Comparison of ENCODE assay signal across 9 mouse cellular contexts in genomic region chr11:121362212-121362611, GRCm38 (mm10). TPM values are rescaled to one million over a fixed set of nuclear protein-coding genes. Genes with fewer than 3 reads are reported as not detected.
DNase-seq lines count a peak whose midpoint lies in the region; ATAC-seq and TF ChIP-seq lines count a peak whose summit lies in the region.
"Had no signal": no experiment of that assay in that cellular context is flagged by ENCODE, and none has a peak within 500 bp of the region (broad histone marks: within the 10 kb centered on the region; RNA-seq: fewer than 3 reads in every experiment).

No protein-coding gene starts in this region.

- 31% methylated on average over 5 of the region's 5 CpGs for WGBS in lung, embryonic 14.5 days
- WGBS in forebrain, embryonic 13.5 days: 33% methylated on average over 5 of the region's 5 CpGs

- H3K4me1 ChIP-seq in embryonic fibroblast, embryonic 13.5 days (ENCODE audit: control insufficient read depth, insufficient read depth, low read length): no peaks in the 10 kb centered on the region
- no peaks in the 10 kb centered on the region for H3K4me1 ChIP-seq in lung, embryonic 14.5 days (ENCODE audit: insufficient read depth)
- no peaks in the 10 kb centered on the region for H3K4me1 ChIP-seq in forebrain, embryonic 13.5 days

- TF ChIP-seq POLR2A in embryonic fibroblast, embryonic 13.5 days (IDR thresholded peaks at IDR 0.05; ENCODE audit: low read depth, low read length): no peak

- H3K4me3 ChIP-seq in embryonic fibroblast, embryonic 13.5 days (ENCODE audit: insufficient read depth, low read length): no peak overlapping the region
- H3K4me3 ChIP-seq in lung, embryonic 14.5 days (ENCODE audit: low read depth, low read length): no peak overlapping the region
- no peak overlapping the region for H3K4me3 ChIP-seq in forebrain, embryonic 13.5 days
- H3K4me3 ChIP-seq: limb, embryonic 13.5 days had no signal

- peak; percentile 8 to 44 for DNase-seq in cerebellum, postnatal 14 days
- DNase-seq in cerebellum, adult 8-10 months: no peak
- peak; percentile 59 for DNase-seq in ovary, postnatal 36 days (ENCODE audit: low spot score)
- no peak for DNase-seq in ovary, postnatal 14 days (ENCODE audit: low spot score)
- DNase-seq in lung, embryonic 14.5 days: peak; percentile 10
- DNase-seq in thymus, postnatal 0 days (ENCODE audit: low spot score): peak; percentile 50

- H3K4me2 ChIP-seq in lung, embryonic 14.5 days: no peak overlapping the region
- H3K4me2 ChIP-seq in forebrain, embryonic 13.5 days: no peak overlapping the region
- H3K4me2 ChIP-seq: limb, embryonic 13.5 days had no signal

- no peaks in the 10 kb centered on the region for H3K27me3 ChIP-seq in lung, embryonic 14.5 days (ENCODE audit: insufficient read depth, low read length)
- 0 out of 2 replicates have a peak, but pooled peaks cover 2% of the 10 kb centered on the region for H3K27me3 ChIP-seq in forebrain, embryonic 13.5 days
- H3K27me3 ChIP-seq: limb, embryonic 13.5 days had no signal

- H3K9ac ChIP-seq in lung, embryonic 14.5 days: no peak overlapping the region
- H3K9ac ChIP-seq in forebrain, embryonic 13.5 days: no peak overlapping the region
- H3K9ac ChIP-seq: limb, embryonic 13.5 days had no signal

- ATAC-seq in lung, embryonic 14.5 days (ENCODE audit: insufficient read depth): no peak
- ATAC-seq in forebrain, embryonic 13.5 days: no peak

- TF ChIP-seq CTCF in embryonic fibroblast, embryonic 13.5 days (IDR thresholded peaks at IDR 0.05; ENCODE audit: borderline replicate concordance, insufficient read depth, low read length): peak; percentile 18; the same call in 1 of the 2 replicates
- TF ChIP-seq CTCF in lung, embryonic 14.5 days (IDR thresholded peaks at IDR 0.05; ENCODE audit: low read depth): peak; percentile 42

- no peaks in the 10 kb centered on the region for H3K9me3 ChIP-seq in lung, embryonic 14.5 days (ENCODE audit: low read depth, low read length)
- H3K9me3 ChIP-seq in forebrain, embryonic 13.5 days (replicated peaks): no peaks in the 10 kb centered on the region
- H3K9me3 ChIP-seq: limb, embryonic 13.5 days had no signal

- no peak overlapping the region for H3K27ac ChIP-seq in embryonic fibroblast, embryonic 13.5 days (ENCODE audit: insufficient read depth, low read length)
- no peak overlapping the region for H3K27ac ChIP-seq in lung, embryonic 14.5 days (ENCODE audit: low read depth)
- no peak overlapping the region for H3K27ac ChIP-seq in forebrain, embryonic 13.5 days
- H3K27ac ChIP-seq: limb, embryonic 13.5 days had no signal

- no peaks in the 10 kb centered on the region for H3K36me3 ChIP-seq in lung, embryonic 14.5 days (ENCODE audit: insufficient read depth)
- H3K36me3 ChIP-seq in forebrain, embryonic 13.5 days (ENCODE audit: poor library complexity, severe bottlenecking): no peaks in the 10 kb centered on the region
- H3K36me3 ChIP-seq: limb, embryonic 13.5 days had no signal

RNA-seq across cellular contexts. Expression of gene Wdr45b, which starts 8.0 kb away (rescaled TPM):
- polyA plus RNA-seq in embryonic fibroblast, embryonic 13.5 days (2011; ENCODE audit: insufficient read length, low read depth, missing spikeins): 72.2 and 81.6 TPM in 2 replicates
- polyA plus RNA-seq in lung, embryonic 14.5 days (2014; fragmentation: Nextera tagmentation; extraction: Ambion mirVana): 110 and 111 TPM in 2 replicates
- polyA plus RNA-seq in thymus, postnatal 0 days (2015; fragmentation: Nextera tagmentation; extraction: Ambion mirVana): 57.6 and 58.9 TPM in 2 replicates
- polyA plus RNA-seq in forebrain, embryonic 13.5 days (2015; fragmentation: Nextera tagmentation; extraction: Ambion mirVana): 82.1 and 90.2 TPM in 2 replicates

RNA-seq across cellular contexts. Expression of gene Rab40b, which starts 25.8 kb away (rescaled TPM):
- polyA plus RNA-seq in embryonic fibroblast, embryonic 13.5 days (2011; ENCODE audit: insufficient read length, low read depth, missing spikeins): 1.7 and 2.6 TPM in 2 replicates
- 3.0 and 4.7 TPM in 2 replicates for polyA plus RNA-seq in lung, embryonic 14.5 days (2014; fragmentation: Nextera tagmentation; extraction: Ambion mirVana)
- polyA plus RNA-seq in thymus, postnatal 0 days (2015; fragmentation: Nextera tagmentation; extraction: Ambion mirVana): 0.64 and 1.0 TPM in 2 replicates
- polyA plus RNA-seq in forebrain, embryonic 13.5 days (2015; fragmentation: Nextera tagmentation; extraction: Ambion mirVana): 4.1 and 4.3 TPM in 2 replicates

RNA-seq across cellular contexts. Expression of gene Fn3krp, which starts 59.0 kb away (rescaled TPM):
- 6.9 and 9.0 TPM in 2 replicates for polyA plus RNA-seq in embryonic fibroblast, embryonic 13.5 days (2011; ENCODE audit: insufficient read length, low read depth, missing spikeins)
- 5.6 TPM in 2 replicates for polyA plus RNA-seq in lung, embryonic 14.5 days (2014; fragmentation: Nextera tagmentation; extraction: Ambion mirVana)
- 7.4 and 7.8 TPM in 2 replicates for polyA plus RNA-seq in thymus, postnatal 0 days (2015; fragmentation: Nextera tagmentation; extraction: Ambion mirVana)
- polyA plus RNA-seq in forebrain, embryonic 13.5 days (2015; fragmentation: Nextera tagmentation; extraction: Ambion mirVana): 10.3 and 11.0 TPM in 2 replicates

Comparison
In these comparisons a context has a peak if more than half of its experiments do, and no peak if none do; other contexts are left out.
1. DNase-seq: peak in cerebellum, postnatal 14 days (2 of 2), ovary, postnatal 36 days (single experiment), lung, embryonic 14.5 days (single experiment) and thymus, postnatal 0 days (single experiment); none in cerebellum, adult 8-10 months (single experiment) and ovary, postnatal 14 days (single experiment).